Mouse (Mus musculus) limb, embryonic 14.5 days (tissue): ENCODE measurements at regions not wholly inside any gene's neighbourhood (a gene's known extent, or its start where the extent isn't known, plus 50 kb on each side); places are given as distances from the start of the nearest gene placed in this dataset.
"Not testable (repeated sequence)": the region's sequence is repeated elsewhere in the genome, so short reads cannot be mapped to it uniquely, and the experiment has no call there.

Experiments used
- ATAC-seq: fragments of 200-750 bp; cut with Nextera tagmentation; 2 replicates; pipeline ENCODE4 v1.8.0; 2017; ENCODE audit warnings: low read depth, moderate number of reproducible peaks, moderate TSS enrichment; ENCODE audit not compliant: low FRiP score
- DNase-seq: peaks from one replicate; pipeline ENCODE4 v3.0.0-alpha.2; 2015; ENCODE audit warnings: low spot score
- H3K27ac ChIP-seq: fragments of 300-500 bp; sonication (generic); replicated peaks from 2 replicates; pipeline ENCODE4 v1.5.1; 2014; ENCODE audit warnings: low read depth, mild to moderate bottlenecking, low read length, moderate library complexity, mixed read lengths
- H3K27me3 ChIP-seq: fragments of 300-500 bp; sonication (generic); 2 replicates; pipeline ENCODE4 v1.6.1; 2014; ENCODE audit warnings: low read length, mixed read lengths; ENCODE audit not compliant: control insufficient read depth, insufficient read depth
- H3K36me3 ChIP-seq: fragments of 300-500 bp; sonication (generic); 2 replicates; pipeline ENCODE4 v1.6.1; 2014; ENCODE audit warnings: mild to moderate bottlenecking, low read length, moderate library complexity, mixed read lengths; ENCODE audit not compliant: control insufficient read depth, insufficient read depth
- H3K4me1 ChIP-seq: fragments of 300-500 bp; sonication (generic); 2 replicates; pipeline ENCODE4 v1.6.1; 2014; ENCODE audit warnings: antibody characterized with exemption, low read length, mixed read lengths; ENCODE audit not compliant: control insufficient read depth, insufficient read depth
- H3K4me2 ChIP-seq: fragments of 300-500 bp; sonication (generic); replicated peaks from 2 replicates; pipeline ENCODE4 v1.6.1; 2014; ENCODE audit warnings: low read depth, mild to moderate bottlenecking, low read length, moderate library complexity; ENCODE audit not compliant: severe bottlenecking
- H3K4me3 ChIP-seq: fragments of 300-500 bp; sonication (generic); replicated peaks from 2 replicates; pipeline ENCODE4 v1.5.1; 2014; ENCODE audit warnings: low read length
- H3K9ac ChIP-seq: fragments of 300-500 bp; sonication (generic); 2 replicates; pipeline ENCODE4 v1.6.1; 2014; ENCODE audit warnings: mild to moderate bottlenecking, low read depth, low read length, moderate library complexity; ENCODE audit not compliant: severe bottlenecking
- H3K9me3 ChIP-seq: fragments of 300-500 bp; sonication (generic); 2 replicates; pipeline ENCODE4 v1.6.1; 2016; ENCODE audit warnings: low read length; ENCODE audit not compliant: control insufficient read depth
- POLR2A ChIP-seq: fragments of 200-500 bp; IDR thresholded peaks from 2 replicates; pipeline ENCODE4 v1.8.0; 2012; ENCODE audit warnings: inconsistent platforms, mild to moderate bottlenecking, moderate library complexity, borderline replicate concordance; ENCODE audit not compliant: insufficient read depth, insufficient read length; ENCODE audit errors: extremely low read depth
- WGBS: fragments of 180-500 bp; shearing (Covaris S2); extraction: QIAGEN DNeasy Blood & Tissue Kit; methylation state at CpG from one replicate; pipeline ENCODE4 v1.1.7; 2014; 5-methylcytosine and 5-hydroxymethylcytosine counted together

DNA sequence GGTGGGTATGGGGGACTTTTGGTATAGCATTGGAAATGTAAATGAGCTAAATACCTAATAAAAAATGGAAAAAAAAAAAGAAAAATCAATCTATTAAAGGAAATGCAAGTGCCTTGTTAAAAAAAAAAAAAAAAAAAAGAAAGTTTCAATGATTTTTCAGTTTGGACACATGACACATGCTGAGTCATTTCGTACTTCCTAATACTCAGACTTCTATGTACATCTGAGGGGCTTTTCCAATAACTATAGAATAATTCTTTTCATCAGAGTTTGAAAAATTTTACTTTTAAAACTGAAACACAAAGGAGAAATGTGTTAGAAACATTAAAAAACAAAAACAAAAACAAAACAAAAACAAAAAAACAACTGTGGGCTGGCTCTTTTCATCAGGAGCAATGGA is 162.4 kb upstream of the Ube2e1 start:
- no peak overlapping the region for H3K27ac ChIP-seq
- no peaks in the 10 kb centered on the region for H3K27me3 ChIP-seq
- TF ChIP-seq POLR2A = no peak
- ATAC-seq (no peak), DNase-seq (no peak)
- H3K9ac ChIP-seq = no peak overlapping the region
- no peak overlapping the region for H3K4me2 ChIP-seq
- no peaks in the 10 kb centered on the region for H3K36me3 ChIP-seq
- H3K4me3 ChIP-seq = no peak overlapping the region
- WGBS = 95% methylated on average over 1 of the region's 1 CpGs
- no peaks in the 10 kb centered on the region for H3K4me1 ChIP-seq
- H3K9me3 ChIP-seq = no peaks in the 10 kb centered on the region

DNA sequence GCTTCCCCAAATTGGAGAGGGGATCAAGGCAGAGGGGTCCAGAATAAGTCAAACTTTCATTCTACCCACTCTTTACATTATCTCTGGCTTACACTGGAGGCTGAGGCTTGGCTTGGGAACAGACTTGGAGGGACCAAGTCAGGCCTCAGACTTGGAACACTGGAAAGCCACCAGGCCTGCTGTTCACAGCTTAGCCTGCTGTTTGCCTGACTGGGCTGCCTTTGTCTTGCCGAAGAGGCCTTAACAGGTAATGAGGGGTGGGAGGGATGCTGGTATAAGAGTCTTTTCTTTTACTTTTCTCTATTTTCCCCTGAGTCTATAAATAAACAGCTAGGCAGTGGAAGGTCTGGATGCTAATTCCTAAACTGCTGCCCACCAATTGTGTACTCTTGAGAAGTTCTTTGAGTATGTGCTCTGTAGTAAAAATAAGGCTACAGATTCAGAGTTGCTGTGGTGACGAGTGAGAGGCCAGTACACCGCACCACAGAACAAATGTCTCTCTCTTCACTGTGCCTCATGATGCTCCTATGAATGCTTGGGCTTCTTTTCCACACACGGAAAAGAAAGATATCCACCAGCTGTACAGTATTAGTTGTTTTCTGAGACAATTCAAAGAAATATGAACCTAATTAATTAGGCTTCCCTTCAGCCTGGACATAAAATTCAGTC is 154.6 kb upstream of the Ube2e1 start:
- no peaks in the 10 kb centered on the region for H3K9me3 ChIP-seq
- 72% methylated on average over 4 of the region's 4 CpGs for WGBS
- H3K27me3 ChIP-seq = no peaks in the 10 kb centered on the region
- H3K4me2 ChIP-seq = no peak overlapping the region
- H3K27ac ChIP-seq = no peak overlapping the region
- ATAC-seq (no peak), DNase-seq (no peak)
- no peaks in the 10 kb centered on the region for H3K4me1 ChIP-seq
- no peak overlapping the region for H3K4me3 ChIP-seq
- TF ChIP-seq POLR2A = no peak
- H3K9ac ChIP-seq = no peak overlapping the region
- H3K36me3 ChIP-seq = no peaks in the 10 kb centered on the region

DNA sequence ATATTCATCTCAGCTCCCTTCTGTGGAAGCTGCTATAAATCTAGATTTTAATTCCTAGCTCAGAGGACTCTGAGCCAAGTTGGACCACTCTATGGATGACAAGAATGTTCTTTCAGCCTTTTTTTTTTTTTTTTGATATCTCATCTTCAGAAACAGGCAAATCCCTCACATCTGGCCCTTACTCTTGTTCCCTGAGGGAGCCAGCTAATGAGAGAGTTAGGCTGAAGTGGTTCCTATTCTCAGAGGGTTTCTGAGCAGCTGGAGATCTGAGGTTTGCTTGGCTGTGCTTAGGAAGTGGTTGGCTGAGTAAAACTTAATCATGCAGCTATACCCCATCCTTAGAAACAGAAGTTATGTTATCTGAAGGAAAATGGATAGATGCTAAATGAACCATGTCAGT is 153.9 kb upstream of the Ube2e1 start:
- no peak overlapping the region for H3K9ac ChIP-seq
- no peak for DNase-seq

DNA sequence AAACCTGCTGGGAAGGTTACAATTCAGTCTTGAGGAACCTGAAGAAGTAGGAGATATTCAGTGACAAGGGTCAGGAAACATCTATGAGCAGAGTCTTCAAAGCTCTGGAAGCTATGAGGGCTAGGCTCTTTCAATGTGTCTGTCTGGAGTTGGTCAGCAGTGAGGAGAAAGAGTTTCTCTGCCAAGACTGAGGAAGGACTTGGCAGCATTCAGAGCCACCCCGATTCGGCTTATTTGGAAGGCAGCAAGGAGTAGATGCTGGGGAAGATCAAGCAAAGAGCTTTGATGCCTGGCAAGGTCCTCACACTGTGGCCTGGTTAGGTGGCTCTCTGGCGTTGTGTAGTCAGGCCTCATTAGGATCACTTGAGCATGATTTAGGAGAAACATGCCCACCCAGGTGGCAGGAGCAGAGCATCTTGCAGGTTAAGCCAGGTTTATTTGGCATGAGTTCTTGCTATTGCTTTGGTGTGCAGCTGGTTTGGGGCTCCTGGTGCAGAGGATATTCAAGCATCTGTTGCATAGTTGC is 145.2 kb upstream of the Ube2e1 start:
- H3K9me3 ChIP-seq = no peaks in the 10 kb centered on the region
- H3K27ac ChIP-seq = no peak overlapping the region
- H3K4me2 ChIP-seq = no peak overlapping the region
- H3K4me1 ChIP-seq = no peaks in the 10 kb centered on the region
- no peak overlapping the region for H3K4me3 ChIP-seq
- H3K36me3 ChIP-seq = no peaks in the 10 kb centered on the region
- ATAC-seq (no peak), DNase-seq (no peak)
- 71% methylated on average over 3 of the region's 3 CpGs for WGBS
- no peaks in the 10 kb centered on the region for H3K27me3 ChIP-seq
- TF ChIP-seq POLR2A = no peak
- no peak overlapping the region for H3K9ac ChIP-seq

More for the DNA sequence above, 153.9 kb upstream of the Ube2e1 start:
- Histone ChIP-seq H3K9me3 (no peaks in the 10 kb centered on the region), H3K36me3 (no peaks in the 10 kb centered on the region), H3K4me3 (no peak overlapping the region), H3K27me3 (no peaks in the 10 kb centered on the region), H3K4me2 (no peak overlapping the region), H3K27ac (no peak overlapping the region), H3K4me1 (no peaks in the 10 kb centered on the region)
- no peak for ATAC-seq
- TF ChIP-seq POLR2A = no peak

DNA sequence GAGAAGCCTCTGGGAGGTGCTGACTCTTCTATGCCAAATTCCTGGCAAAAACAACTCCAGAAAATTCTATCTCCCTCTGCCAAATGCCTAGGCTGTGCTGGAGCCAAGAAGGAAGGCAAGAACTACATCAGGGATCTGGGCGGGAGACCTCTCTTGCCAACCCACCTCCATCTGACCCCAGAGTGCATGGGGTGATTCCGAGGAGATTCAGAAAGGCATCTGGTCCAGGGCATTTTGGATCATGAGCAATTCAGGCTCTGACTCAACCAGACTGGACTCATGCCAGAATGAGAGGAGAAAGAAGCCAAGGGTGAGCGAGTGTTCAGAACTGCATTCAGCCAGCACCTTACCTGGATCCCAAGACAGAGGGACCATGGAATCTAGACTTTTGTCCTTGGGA is 137.0 kb upstream of the Ube2e1 start:
- H3K4me2 ChIP-seq = no peak overlapping the region
- H3K9me3 ChIP-seq = no peaks in the 10 kb centered on the region
- H3K36me3 ChIP-seq = no peaks in the 10 kb centered on the region
- H3K4me1 ChIP-seq = 0 out of 2 replicates have a peak, but pooled peaks cover 4% of the 10 kb centered on the region
- H3K27me3 ChIP-seq = no peaks in the 10 kb centered on the region
- H3K27ac ChIP-seq = no peak overlapping the region
- TF ChIP-seq POLR2A = no peak
- DNase-seq (no peak), ATAC-seq (no peak)
- 65% methylated on average over 3 of the region's 3 CpGs for WGBS
- no peak overlapping the region for H3K9ac ChIP-seq
- no peak overlapping the region for H3K4me3 ChIP-seq

DNA sequence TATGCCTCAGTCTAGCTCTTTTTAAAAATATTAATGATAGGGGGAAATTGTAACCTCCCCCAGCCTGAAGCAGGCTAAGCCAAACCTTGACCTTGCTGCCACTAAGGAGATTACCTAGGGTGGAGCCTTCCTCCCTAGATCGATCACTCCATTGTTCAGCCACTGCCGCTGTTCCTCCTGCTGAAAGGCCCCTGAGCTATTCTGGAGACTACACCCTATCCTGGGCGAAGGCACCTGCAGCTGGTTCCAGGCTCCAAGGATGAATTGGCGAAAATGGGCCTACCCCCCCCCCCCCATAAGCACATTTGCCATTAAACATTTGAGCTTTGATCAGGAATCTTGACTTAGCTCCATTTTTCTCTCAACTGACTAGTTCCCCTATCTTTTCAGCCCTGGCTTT is 135.2 kb upstream of the Ube2e1 start:
- H3K27ac ChIP-seq, DNase-seq, H3K36me3 ChIP-seq, H3K9ac ChIP-seq, H3K9me3 ChIP-seq, ATAC-seq, H3K4me3 ChIP-seq, H3K27me3 ChIP-seq, H3K4me1 ChIP-seq, H3K4me2 ChIP-seq: not testable (repeated sequence)
- WGBS = 81% methylated on average over 4 of the region's 4 CpGs

DNA sequence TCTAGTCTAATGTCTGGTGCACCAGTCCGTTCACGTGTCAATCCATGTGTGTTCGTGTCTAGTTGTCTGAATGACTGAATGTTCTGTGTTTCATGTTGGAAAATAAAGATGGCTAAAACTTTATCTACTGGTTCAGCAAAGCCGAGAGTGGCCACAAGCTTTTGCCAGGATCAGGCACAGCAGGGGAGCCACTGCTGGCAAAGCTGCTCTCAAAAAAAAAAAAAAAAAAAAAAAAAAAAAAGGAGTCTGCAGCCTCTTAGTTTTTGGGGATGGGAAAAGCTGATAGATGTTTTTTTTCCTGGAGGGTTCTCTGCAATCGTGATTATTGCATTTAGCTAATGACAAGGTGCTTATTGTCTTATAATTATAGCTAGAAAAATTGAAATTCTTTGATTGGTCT is 132.5 kb upstream of the Ube2e1 start:
- not testable (repeated sequence) for DNase-seq, ATAC-seq, H3K36me3 ChIP-seq, H3K4me1 ChIP-seq, H3K27ac ChIP-seq, H3K9ac ChIP-seq, H3K4me2 ChIP-seq, H3K9me3 ChIP-seq, H3K4me3 ChIP-seq, H3K27me3 ChIP-seq
- WGBS = 30% methylated on average over 5 of the region's 5 CpGs
